Comparison of ENCODE assay signal across 8 mouse cellular contexts in the genomic region with DNA sequence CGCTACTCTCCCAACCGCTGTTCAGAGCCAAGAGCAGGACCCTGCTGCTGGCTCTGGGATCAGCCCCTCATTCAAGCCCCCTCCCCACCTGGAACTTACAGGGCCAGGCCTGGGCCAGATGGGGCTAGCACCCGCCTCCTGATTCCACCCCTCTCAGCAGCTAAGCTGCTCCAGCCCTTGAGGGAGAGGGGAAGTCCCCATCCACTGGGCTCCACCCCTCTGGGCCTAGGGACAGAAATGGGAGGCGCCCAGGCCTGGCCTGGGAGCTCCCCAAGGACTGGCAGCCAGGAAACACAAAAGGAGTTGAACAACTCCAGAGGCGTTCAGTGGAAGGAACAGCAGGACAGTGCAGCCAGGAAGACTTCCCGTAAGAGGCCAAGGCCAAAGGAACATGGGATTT. TPM values are rescaled to one million over a fixed set of nuclear protein-coding genes. Genes with fewer than 3 reads are reported as not detected.
A peak's percentile ranks its signal among the peaks of the same experiment; 100 is the strongest.
DNase-seq lines count a peak whose midpoint lies in the region; ATAC-seq lines count a peak whose summit lies in the region.

No protein-coding gene starts in this region.

- 0 out of 2 replicates have a peak, but pooled peaks cover 3% of the 10 kb centered on the region for H3K36me3 ChIP-seq in hindbrain, embryonic 13.5 days
- no peaks in the 10 kb centered on the region for H3K36me3 ChIP-seq in stomach, embryonic 14.5 days (ENCODE audit: control insufficient read depth, insufficient read depth, low read length)

- H3K9ac ChIP-seq in hindbrain, embryonic 13.5 days: peak overlapping the region; percentile 72
- H3K9ac ChIP-seq in stomach, embryonic 14.5 days (replicated peaks; ENCODE audit: low read depth, low read length): peak overlapping the region; percentile 36; the same call in 1 of the 2 replicates

- WGBS in hindbrain, embryonic 13.5 days: 6% methylated on average over 5 of the region's 6 CpGs
- 7% methylated on average over 5 of the region's 6 CpGs for WGBS in stomach, embryonic 14.5 days

- peaks cover 75% of the 10 kb centered on the region for H3K27me3 ChIP-seq in hindbrain, embryonic 13.5 days
- H3K27me3 ChIP-seq in stomach, embryonic 14.5 days (ENCODE audit: control insufficient read depth, insufficient read depth, low read length): peaks cover 14% of the 10 kb centered on the region

- peak; percentile 53 to 67 for DNase-seq in frontal cortex, adult 2 months (ENCODE audit: extremely low spot score in 1 of 2, low spot score in 1 of 2)
- DNase-seq in frontal cortex, postnatal 25 days (ENCODE audit: low spot score in 2 of 2): no peak
- DNase-seq in gastrocnemius, adult 8-10 months (ENCODE audit: low spot score in 2 of 2): peak; percentile 86 to 87
- DNase-seq in layer of hippocampus, postnatal 36 days: peak; percentile 78 to 81

- peak overlapping the region; percentile 91 for H3K4me2 ChIP-seq in hindbrain, embryonic 13.5 days
- H3K4me2 ChIP-seq in stomach, embryonic 14.5 days (replicated peaks; ENCODE audit: low read depth, low read length): peak overlapping the region; percentile 98

- peak; percentile 63 for ATAC-seq in hindbrain, embryonic 13.5 days (ENCODE audit: low FRiP score)
- 0 out of 2 replicates have a peak, but pooled peaks have one; percentile 21 for ATAC-seq in megakaryocyte-erythroid progenitor cell, adult 5-6 weeks (replicated peaks; ENCODE audit: low FRiP score, low TSS enrichment, poor library complexity, severe bottlenecking)
- ATAC-seq in stomach, embryonic 14.5 days (ENCODE audit: insufficient number of reproducible peaks, insufficient read depth, low FRiP score, low read depth): peak; percentile 82

- no peak overlapping the region for H3K27ac ChIP-seq in brown adipose tissue, adult 24 weeks (replicated peaks; ENCODE audit: low read depth, low read length)
- peak overlapping the region; percentile 71 for H3K27ac ChIP-seq in hindbrain, embryonic 13.5 days
- no peak overlapping the region for H3K27ac ChIP-seq in stomach, embryonic 14.5 days (ENCODE audit: low read length)

- H3K4me1 ChIP-seq in brown adipose tissue, adult 24 weeks (ENCODE audit: control insufficient read depth, insufficient read depth, insufficient read length, low read length): no peaks in the 10 kb centered on the region; the same call in 1 of the 2 replicates
- H3K4me1 ChIP-seq in hindbrain, embryonic 13.5 days (replicated peaks): peaks cover 79% of the 10 kb centered on the region
- H3K4me1 ChIP-seq in stomach, embryonic 14.5 days (ENCODE audit: control insufficient read depth, insufficient read depth, low read length): peaks cover 19% of the 10 kb centered on the region

- H3K4me3 ChIP-seq in brown adipose tissue, adult 24 weeks (ENCODE audit: insufficient read depth, low read depth, low read length): peak overlapping the region; percentile 32
- H3K4me3 ChIP-seq in hindbrain, embryonic 13.5 days: peak overlapping the region; percentile 44
- H3K4me3 ChIP-seq in stomach, embryonic 14.5 days (ENCODE audit: low read depth, low read length): peak overlapping the region; percentile 49

- H3K9me3 ChIP-seq in hindbrain, embryonic 13.5 days: no peaks in the 10 kb centered on the region
- H3K9me3 ChIP-seq in stomach, embryonic 14.5 days (ENCODE audit: control insufficient read depth, low read depth, low read length): no peaks in the 10 kb centered on the region

RNA-seq across cellular contexts. Expression of a gene that starts 4.0 kb away (rescaled TPM):
- polyA plus RNA-seq in frontal cortex, adult 2 months (2012; rRNA removed): 7.4 and 8.9 TPM in 2 replicates
- not detected in 2 replicates for polyA plus RNA-seq in brown adipose tissue, adult 24 weeks (2012; ENCODE audit: insufficient read depth, insufficient read length, missing spikeins)
- total RNA-seq in gastrocnemius, adult 8-10 months (2022): 1 to 10 TPM; 2.8 to 4.6 (median 3.9) TPM
- polyA plus RNA-seq in hindbrain, embryonic 13.5 days (2015; fragmentation: Nextera tagmentation; extraction: Ambion mirVana): 0.73 and 0.83 TPM in 2 replicates
- total RNA-seq in layer of hippocampus, postnatal 36 days (2021): 10 to 100 TPM; 37.1 to 38.6 TPM
- total RNA-seq in megakaryocyte-erythroid progenitor cell, adult 5-6 weeks (2014; fragmentation: Nextera tagmentation): not detected in 2 replicates
- total RNA-seq in megakaryocyte-erythroid progenitor cell, adult 5-6 weeks (2017): 0.27 TPM in 1 of 2 replicates, not detected in the other
- 0.12 and 0.38 TPM in 2 replicates for polyA plus RNA-seq in stomach, embryonic 14.5 days (2014; fragmentation: Nextera tagmentation; extraction: Ambion mirVana)

Comparison
In these comparisons a context has a peak if more than half of its experiments do, and no peak if none do; other contexts are left out.
1. DNase-seq: peak in frontal cortex, adult 2 months (2 of 2), gastrocnemius, adult 8-10 months (2 of 2) and layer of hippocampus, postnatal 36 days (2 of 2); none in frontal cortex, postnatal 25 days (0 of 2).
2. ATAC-seq: peak in every context shown above with its lines; median percentile 82 in stomach, embryonic 14.5 days; 63 in hindbrain, embryonic 13.5 days; 21 in megakaryocyte-erythroid progenitor cell, adult 5-6 weeks.
3. Peak in every context shown above with its lines, with median percentiles within 50 percentile points of each other: H3K4me3 ChIP-seq.